Mouse (Mus musculus) spleen, adult 18-20 months (tissue): Measurements from ENCODE around the gene Sult1c1.
"Not testable (repeated sequence)": the region's sequence is repeated elsewhere in the genome, so short reads cannot be mapped to it uniquely, and the experiment has no call there.

ENCODE experiments used
- DNase-seq, 2 experiments: peaks; one replicate each; pipeline ENCODE4 v3.0.0; 2022; ENCODE audit warnings: mixed read lengths in 2 of 2

Sult1c1 gene

GRCm38 (mm10) chr17:53990574-53990973 is at the start of gene Sult1c1:
TSS of gene Sult1c1 (minus strand) at chr17:53990674.
- DNase-seq, result no peak

DNA sequence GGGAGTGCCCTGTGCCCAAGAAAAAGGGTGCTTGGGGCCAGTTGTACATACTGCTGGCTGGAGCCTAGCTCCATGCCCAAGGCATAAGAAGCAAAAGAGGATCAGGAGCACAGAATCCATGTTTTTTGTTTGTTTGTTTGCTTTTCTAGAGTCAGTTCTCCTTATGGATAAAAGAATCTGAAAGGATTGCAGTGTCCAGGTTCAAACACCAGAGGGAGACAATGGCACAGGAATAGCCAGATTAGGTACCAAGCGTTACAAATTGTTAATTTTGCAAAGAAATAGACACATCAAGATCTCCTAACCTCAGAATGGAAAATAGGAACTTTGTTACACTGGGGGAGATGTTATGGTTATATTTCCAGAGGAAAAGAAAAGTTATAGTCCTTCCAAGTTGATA is 23.7 kb upstream of the Sult1c1 start:
- DNase-seq, result no peak

DNA sequence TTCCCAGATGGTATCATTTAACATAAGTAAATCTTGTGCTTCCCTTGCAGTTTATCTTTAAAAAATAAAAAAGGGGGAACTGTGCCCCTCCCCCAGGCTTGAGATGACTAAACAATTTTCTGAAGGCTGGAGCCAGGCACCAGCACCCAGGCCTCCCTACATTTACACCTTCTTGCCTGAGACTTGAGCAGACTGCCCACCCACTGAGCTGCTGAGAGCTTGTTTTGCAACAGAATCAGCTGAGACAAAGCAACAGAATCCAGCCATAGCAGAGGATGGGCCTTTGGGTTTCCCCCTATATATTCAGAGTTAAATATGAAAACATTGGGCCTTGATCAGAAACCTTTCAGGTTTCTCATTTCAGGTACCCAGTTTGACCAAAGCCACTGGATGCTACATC is 20.7 kb upstream of the Sult1c1 start:
- no peak for DNase-seq

GRCm38 (mm10) chr17:54010536-54010935 is 20.1 kb upstream of the Sult1c1 start:
- not testable (repeated sequence) for DNase-seq

DNA sequence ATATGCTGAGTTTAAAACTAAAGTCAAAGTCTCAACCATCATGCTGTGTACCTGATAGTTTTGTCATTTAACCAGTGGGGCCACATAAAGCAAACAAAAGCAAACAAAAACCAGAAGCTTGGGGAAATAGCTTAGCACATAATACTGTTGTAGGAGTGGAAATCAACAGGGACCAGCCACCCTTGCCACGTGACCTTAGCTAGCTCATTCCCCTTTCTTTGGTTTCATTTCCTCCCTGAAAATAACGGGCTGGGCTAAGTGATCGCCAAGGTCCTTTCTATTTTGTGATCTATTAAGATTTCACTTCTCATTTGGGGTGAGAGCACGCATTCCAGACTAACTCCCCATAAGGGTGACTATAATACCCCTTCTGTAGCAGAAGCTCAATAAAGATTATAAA is 13.0 kb upstream of the Sult1c1 start:
- DNase-seq, result no peak

DNA sequence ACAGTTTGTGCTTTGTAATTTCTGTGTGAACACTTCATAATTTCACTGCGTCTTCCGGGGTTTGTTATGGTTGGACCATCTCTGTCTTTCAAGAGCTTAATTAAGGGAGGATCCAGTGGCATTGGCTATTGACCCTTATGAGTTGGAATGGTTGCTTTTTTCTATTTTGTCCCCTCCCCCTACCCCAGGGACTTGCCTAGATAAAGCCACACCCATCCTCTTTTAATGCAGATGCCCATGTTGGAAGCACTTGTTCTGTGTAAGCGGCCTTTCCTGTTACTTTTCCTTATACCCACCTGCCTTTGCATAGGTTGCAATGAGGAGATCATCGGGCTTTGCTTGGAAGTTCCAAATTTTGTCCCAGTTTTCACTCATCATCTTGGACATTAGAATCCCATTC is 16.9 kb downstream of the Sult1c1 start:
- no peak for DNase-seq

- DNase-seq, result no peak
Observed at GRCm38 (mm10) chr17:53941569-53942162, 48.8 kb downstream of the Sult1c1 start.

DNA sequence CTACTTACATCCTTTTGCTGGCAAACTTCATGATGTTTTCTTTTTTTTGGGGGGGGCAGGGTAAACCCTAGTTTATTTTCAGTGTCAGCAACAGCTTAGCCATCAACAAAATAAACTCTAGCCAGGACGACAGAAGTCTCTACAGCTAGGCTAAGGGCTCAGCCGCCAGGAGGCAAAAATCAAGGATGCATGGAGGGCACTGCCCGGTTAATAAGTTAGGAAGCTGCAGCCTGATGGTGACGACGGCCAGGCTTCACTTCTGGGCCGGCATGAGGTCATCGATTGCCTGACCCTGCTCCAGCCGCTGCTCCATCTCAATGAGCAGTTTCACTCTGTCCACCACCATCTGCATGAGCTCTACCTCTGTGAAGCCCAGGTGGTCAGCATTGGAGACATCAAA is 49.7 kb downstream of the Sult1c1 start:
- no peak for DNase-seq
